Mouse (Mus musculus): ENCODE data around the gene Rtbdn. TPM values are rescaled to one million over a fixed set of nuclear protein-coding genes. Genes with fewer than 3 reads are reported as not detected.

Gene Rtbdn
- polyA plus RNA-seq, 1 experiment from 2014 or later: 3.3 TPM

- no peak overlapping the region for H3K9ac ChIP-seq (ENCODE audit: low read depth, low read length)
Observed at GRCm38 (mm10) chr8:84930582-84930981, 16.2 kb upstream of the Rtbdn start.

DNA sequence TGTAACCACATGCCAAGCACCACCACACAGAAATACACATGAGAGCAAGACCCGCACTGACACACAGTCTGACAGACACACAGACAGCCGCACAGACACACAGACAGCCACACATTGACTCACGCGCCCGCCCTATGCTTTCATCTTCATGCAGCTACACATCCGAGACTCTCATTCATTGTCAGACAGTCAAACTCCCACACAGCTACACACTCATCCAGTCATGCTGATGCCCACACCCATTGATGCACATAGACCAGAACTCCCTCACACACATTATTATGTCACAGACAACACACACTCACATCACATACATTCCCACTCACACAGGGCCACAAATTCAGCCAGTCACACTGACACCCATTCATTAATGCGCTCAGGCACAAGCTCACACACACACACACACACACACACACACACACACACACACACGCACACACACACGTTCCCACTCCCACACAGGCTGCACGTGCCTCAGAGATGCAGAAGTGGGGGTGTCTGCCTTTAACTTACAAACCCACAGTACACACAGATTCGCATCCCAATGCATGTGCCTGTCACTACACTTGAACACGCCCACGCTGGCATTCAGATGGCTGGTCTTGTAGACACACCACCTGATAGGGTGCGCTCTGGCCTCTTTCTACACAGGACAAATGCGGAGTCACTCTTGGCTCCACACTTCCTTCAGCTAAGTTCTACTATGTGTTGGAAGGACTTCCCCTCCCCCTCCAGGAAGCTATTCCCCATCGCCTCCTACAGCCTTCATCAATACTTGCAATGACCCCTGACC, 12.8 kb upstream of the Rtbdn start:
- H3K4me1 ChIP-seq (ENCODE audit: control insufficient read depth, insufficient read depth, low read length): peaks cover 26% of the 10 kb centered on the region
- peak overlapping the region; percentile 98 for H3K4me2 ChIP-seq (ENCODE audit: low read length)
- no peaks in the 10 kb centered on the region for H3K27me3 ChIP-seq (ENCODE audit: control insufficient read depth, insufficient read depth, low read depth, low read length)
- 86% methylated on average over 16 of the region's 16 CpGs for WGBS
- H3K9ac ChIP-seq (ENCODE audit: low read depth, low read length): no peak overlapping the region
- H3K36me3 ChIP-seq (ENCODE audit: control insufficient read depth, insufficient read depth, low read length): peaks cover 11% of the 10 kb centered on the region; the same call in 1 of the 2 replicates
- H3K4me3 ChIP-seq (ENCODE audit: low read depth, low read length): peak overlapping the region; percentile 92
- H3K27ac ChIP-seq (ENCODE audit: low read length): no peak overlapping the region
- no peak for ATAC-seq
- H3K9me3 ChIP-seq (replicated peaks; ENCODE audit: control insufficient read depth, low read length, poor library complexity, severe bottlenecking): no peaks in the 10 kb centered on the region

More at GRCm38 (mm10) chr8:84930582-84930981, 16.2 kb upstream of the Rtbdn start:
- no peak for ATAC-seq
- Histone ChIP-seq H3K4me3 (ENCODE audit: low read depth, low read length) (no peak overlapping the region), H3K9me3 (replicated peaks; ENCODE audit: control insufficient read depth, low read length, poor library complexity, severe bottlenecking) (no peaks in the 10 kb centered on the region), H3K27me3 (ENCODE audit: control insufficient read depth, insufficient read depth, low read depth, low read length) (no peaks in the 10 kb centered on the region), H3K36me3 (ENCODE audit: control insufficient read depth, insufficient read depth, low read length) (peaks cover 21% of the 10 kb centered on the region), H3K4me2 (ENCODE audit: low read length) (no peak overlapping the region), H3K4me1 (ENCODE audit: control insufficient read depth, insufficient read depth, low read length) (peaks cover 23% of the 10 kb centered on the region), H3K27ac (ENCODE audit: low read length) (no peak overlapping the region)
- WGBS: 88% methylated on average over 13 of the region's 13 CpGs

GRCm38 (mm10) chr8:84934860-84935259, 11.9 kb upstream of the Rtbdn start:
- no peaks in the 10 kb centered on the region for H3K9me3 ChIP-seq (replicated peaks; ENCODE audit: control insufficient read depth, low read length, poor library complexity, severe bottlenecking)
- peaks cover 11% of the 10 kb centered on the region; the same call in 1 of the 2 replicates for H3K36me3 ChIP-seq (ENCODE audit: control insufficient read depth, insufficient read depth, low read length)
- peaks cover 24% of the 10 kb centered on the region for H3K4me1 ChIP-seq (ENCODE audit: control insufficient read depth, insufficient read depth, low read length)
- H3K27ac ChIP-seq (ENCODE audit: low read length): peak overlapping the region; percentile 98
- H3K4me2 ChIP-seq (ENCODE audit: low read length): peak overlapping the region; percentile 98
- H3K4me3 ChIP-seq (ENCODE audit: low read depth, low read length): peak overlapping the region; percentile 92
- H3K9ac ChIP-seq (ENCODE audit: low read depth, low read length): peak overlapping the region; percentile 100
- no peaks in the 10 kb centered on the region for H3K27me3 ChIP-seq (ENCODE audit: control insufficient read depth, insufficient read depth, low read depth, low read length)
- under 1% methylated on average over 15 of the region's 15 CpGs for WGBS
- ATAC-seq: peak; percentile 76

DNA sequence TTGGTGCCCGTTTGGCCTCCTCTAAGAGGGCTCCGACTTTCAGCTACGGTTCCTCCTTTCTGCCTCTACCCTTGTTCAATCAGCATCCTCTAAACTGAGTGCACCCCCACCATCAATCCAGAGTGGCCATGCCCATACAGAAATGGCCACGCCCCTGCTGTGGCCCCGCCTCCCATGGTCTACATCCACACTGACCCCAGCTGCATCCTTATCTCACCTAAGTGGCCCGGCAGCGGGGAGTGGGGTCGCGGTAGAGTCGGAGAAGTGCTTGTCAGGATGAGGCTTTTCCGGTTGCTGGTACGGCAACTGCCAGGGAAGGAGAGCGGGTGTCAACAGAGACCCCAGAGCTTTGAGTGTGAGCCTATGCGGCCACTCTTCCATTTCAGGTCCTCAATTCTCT, 11.3 kb upstream of the Rtbdn start:
- ATAC-seq: peak; percentile 50
- Histone ChIP-seq H3K4me2 (ENCODE audit: low read length) (peak overlapping the region; percentile 98), H3K27ac (ENCODE audit: low read length) (peak overlapping the region; percentile 98), H3K4me3 (ENCODE audit: low read depth, low read length) (peak overlapping the region; percentile 92), H3K9ac (ENCODE audit: low read depth, low read length) (peak overlapping the region; percentile 100), H3K4me1 (ENCODE audit: control insufficient read depth, insufficient read depth, low read length) (peaks cover 24% of the 10 kb centered on the region), H3K9me3 (replicated peaks; ENCODE audit: control insufficient read depth, low read length, poor library complexity, severe bottlenecking) (no peaks in the 10 kb centered on the region), H3K36me3 (ENCODE audit: control insufficient read depth, insufficient read depth, low read length) (peaks cover 6% of the 10 kb centered on the region; the same call in 1 of the 2 replicates), H3K27me3 (ENCODE audit: control insufficient read depth, insufficient read depth, low read depth, low read length) (no peaks in the 10 kb centered on the region)
- WGBS: 5% methylated on average over 14 of the region's 14 CpGs

- H3K36me3 ChIP-seq (ENCODE audit: control insufficient read depth, insufficient read depth, low read length): peaks cover 4% of the 10 kb centered on the region; the same call in 1 of the 2 replicates
- no peaks in the 10 kb centered on the region; the same call in 1 of the 2 replicates for H3K27me3 ChIP-seq (ENCODE audit: control insufficient read depth, insufficient read depth, low read depth, low read length)
- ATAC-seq: peak; percentile 46
- WGBS: 10% methylated on average over 23 of the region's 23 CpGs
- H3K4me3 ChIP-seq (ENCODE audit: low read depth, low read length): peak overlapping the region; percentile 92
- H3K27ac ChIP-seq (ENCODE audit: low read length): peak overlapping the region; percentile 98
- peak overlapping the region; percentile 98 for H3K4me2 ChIP-seq (ENCODE audit: low read length)
- H3K9ac ChIP-seq (ENCODE audit: low read depth, low read length): peak overlapping the region; percentile 100
- no peaks in the 10 kb centered on the region for H3K9me3 ChIP-seq (replicated peaks; ENCODE audit: control insufficient read depth, low read length, poor library complexity, severe bottlenecking)
- H3K4me1 ChIP-seq (ENCODE audit: control insufficient read depth, insufficient read depth, low read length): peaks cover 24% of the 10 kb centered on the region
Observed at GRCm38 (mm10) chr8:84936041-84936961, 10.5 kb upstream of the Rtbdn start.

GRCm38 (mm10) chr8:84936962-84937546, 9.7 kb upstream of the Rtbdn start, which contains the start of gene Mast1:
TSS of gene Mast1 (minus strand) at chr8:84937359.
- Histone ChIP-seq H3K9me3 (replicated peaks; ENCODE audit: control insufficient read depth, low read length, poor library complexity, severe bottlenecking) (no peaks in the 10 kb centered on the region), H3K36me3 (ENCODE audit: control insufficient read depth, insufficient read depth, low read length) (peaks cover 4% of the 10 kb centered on the region; the same call in 1 of the 2 replicates), H3K27me3 (ENCODE audit: control insufficient read depth, insufficient read depth, low read depth, low read length) (no peaks in the 10 kb centered on the region; the same call in 1 of the 2 replicates), H3K9ac (ENCODE audit: low read depth, low read length) (peak within 1 kb of the TSS; percentile 100), H3K4me3 (ENCODE audit: low read depth, low read length) (peak within 1 kb of the TSS; percentile 92), H3K27ac (ENCODE audit: low read length) (peak within 1 kb of the TSS; percentile 98), H3K4me2 (ENCODE audit: low read length) (peak within 1 kb of the TSS; percentile 98), H3K4me1 (ENCODE audit: control insufficient read depth, insufficient read depth, low read length) (peaks cover 24% of the 10 kb centered on the region)
- WGBS: under 1% methylated on average over 47 of the region's 50 CpGs
- ATAC-seq: peak; percentile 58

GRCm38 (mm10) chr8:84937620-84938485, 8.9 kb upstream of the Rtbdn start:
- Histone ChIP-seq H3K9ac (ENCODE audit: low read depth, low read length) (peak overlapping the region; percentile 100), H3K27me3 (ENCODE audit: control insufficient read depth, insufficient read depth, low read depth, low read length) (no peaks in the 10 kb centered on the region; the same call in 1 of the 2 replicates), H3K4me1 (ENCODE audit: control insufficient read depth, insufficient read depth, low read length) (peaks cover 24% of the 10 kb centered on the region), H3K4me3 (ENCODE audit: low read depth, low read length) (peak overlapping the region; percentile 92), H3K9me3 (replicated peaks; ENCODE audit: control insufficient read depth, low read length, poor library complexity, severe bottlenecking) (no peaks in the 10 kb centered on the region), H3K27ac (ENCODE audit: low read length) (peak overlapping the region; percentile 98), H3K4me2 (ENCODE audit: low read length) (peak overlapping the region; percentile 98), H3K36me3 (ENCODE audit: control insufficient read depth, insufficient read depth, low read length) (no peaks in the 10 kb centered on the region; the same call in 1 of the 2 replicates)
- ATAC-seq: no peak
- 66% methylated on average over 13 of the region's 13 CpGs for WGBS

DNA sequence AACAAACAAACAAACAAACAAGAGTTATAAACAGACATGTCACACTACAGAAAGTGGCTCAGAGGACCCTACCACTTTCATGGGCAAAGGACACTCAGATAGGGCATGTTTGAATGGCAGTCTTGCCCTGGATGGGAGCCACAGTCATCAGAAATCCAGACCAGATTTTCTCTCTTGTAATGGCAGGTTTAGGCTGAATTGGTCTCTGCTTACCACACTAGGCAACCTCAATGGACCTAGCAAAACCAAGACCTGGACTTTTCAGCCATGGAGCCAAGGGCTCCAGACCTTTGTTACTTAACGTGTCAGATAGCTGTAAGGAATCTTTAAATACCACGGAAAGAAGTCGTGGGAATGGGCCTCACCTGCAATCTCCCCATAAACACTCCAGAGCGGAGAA, 3.1 kb upstream of the Rtbdn start:
- no peaks in the 10 kb centered on the region for H3K9me3 ChIP-seq (replicated peaks; ENCODE audit: control insufficient read depth, low read length, poor library complexity, severe bottlenecking)
- H3K27ac ChIP-seq (ENCODE audit: low read length): no peak overlapping the region
- 17% methylated on average over 4 of the region's 4 CpGs for WGBS
- no peaks in the 10 kb centered on the region for H3K36me3 ChIP-seq (ENCODE audit: control insufficient read depth, insufficient read depth, low read length)
- ATAC-seq: no peak
- H3K27me3 ChIP-seq (ENCODE audit: control insufficient read depth, insufficient read depth, low read depth, low read length): peaks cover 9% of the 10 kb centered on the region
- peaks cover 33% of the 10 kb centered on the region for H3K4me1 ChIP-seq (ENCODE audit: control insufficient read depth, insufficient read depth, low read length)
- peak overlapping the region; percentile 76 for H3K4me2 ChIP-seq (ENCODE audit: low read length)
- no peak overlapping the region for H3K9ac ChIP-seq (ENCODE audit: low read depth, low read length)
- peak overlapping the region; percentile 81; the same call in 1 of the 2 replicates for H3K4me3 ChIP-seq (ENCODE audit: low read depth, low read length)
